ENCODE assay signal across 8 mouse cellular contexts in the genomic region with DNA sequence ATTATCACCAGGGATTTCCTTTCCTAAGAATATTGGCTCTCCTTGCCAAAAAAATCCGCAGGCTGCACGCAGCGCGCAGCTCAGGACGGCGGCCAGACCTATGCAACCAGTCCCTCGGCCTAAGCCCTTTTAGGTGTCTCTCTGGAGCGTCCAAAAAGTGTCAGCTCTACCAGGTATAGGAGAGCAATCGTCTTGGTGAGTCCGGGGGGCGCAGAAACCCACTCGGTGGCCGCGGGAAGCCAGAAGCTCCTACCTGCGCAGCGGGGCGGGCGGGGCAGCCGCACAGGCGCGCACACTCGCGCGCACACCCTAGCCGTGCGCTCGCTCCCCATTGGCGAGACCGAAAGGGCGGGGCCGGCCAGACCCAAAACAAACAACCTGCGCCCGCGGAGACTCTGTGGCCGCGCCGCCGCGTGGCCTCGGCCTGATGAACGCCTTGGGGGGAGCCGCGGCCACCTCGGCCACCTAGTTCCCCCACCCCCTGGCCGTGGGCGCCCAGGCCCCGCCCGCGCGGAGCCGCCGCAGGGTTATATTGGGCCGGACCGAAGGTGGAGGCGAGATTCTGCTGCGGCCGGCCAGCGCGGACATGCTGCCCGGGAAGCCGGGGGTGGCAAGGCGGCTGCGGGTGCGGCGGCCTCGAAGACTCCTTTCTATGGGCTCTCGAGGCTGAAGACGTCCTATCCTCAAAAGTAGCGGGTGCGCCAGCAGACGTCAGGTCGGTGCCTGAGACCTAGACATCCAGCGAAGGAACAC. TPM values are rescaled to one million over a fixed set of nuclear protein-coding genes. Genes with fewer than 3 reads are reported as not detected.
A peak's percentile ranks its signal among the peaks of the same experiment; 100 is the strongest.
DNase-seq lines count a peak whose midpoint lies in the region; ATAC-seq and TF ChIP-seq lines count a peak whose summit lies in the region.

No protein-coding gene starts in this region.

- H3K27ac ChIP-seq in liver, embryonic 14.5 days = no peak overlapping the region

- no peaks in the 10 kb centered on the region; the same call in 1 of the 2 replicates for H3K4me1 ChIP-seq in erythroblast, embryonic 14.5 days (ENCODE audit: control insufficient read depth)
- H3K4me1 ChIP-seq in liver, embryonic 14.5 days (replicated peaks; ENCODE audit: control insufficient read depth in 2 of 2, insufficient read depth in 2 of 2, low read length in 1 of 2) = no peaks in the 10 kb centered on the region; a peak in 1 of 4 replicates

- peaks cover 67% of the 10 kb centered on the region for H3K27me3 ChIP-seq in erythroblast, embryonic 14.5 days (ENCODE audit: control insufficient read depth)
- H3K27me3 ChIP-seq in liver, embryonic 14.5 days (ENCODE audit: control insufficient read depth, insufficient read depth, low read length) = peaks cover 54% of the 10 kb centered on the region

- under 1% methylated on average over 71 of the region's 73 CpGs for WGBS in liver, embryonic 14.5 days (ENCODE audit: insufficient replicate concordance)

- H3K4me2 ChIP-seq in liver, embryonic 14.5 days (ENCODE audit: low read depth) = peak overlapping the region; percentile 64

- no peaks in the 10 kb centered on the region for H3K36me3 ChIP-seq in erythroblast, embryonic 14.5 days (ENCODE audit: control insufficient read depth)
- no peaks in the 10 kb centered on the region for H3K36me3 ChIP-seq in liver, embryonic 14.5 days (replicated peaks; ENCODE audit: control insufficient read depth, insufficient read depth, low read depth)

- TF ChIP-seq CTCF in liver, embryonic 14.5 days (IDR thresholded peaks at IDR 0.05; ENCODE audit: low read depth) = no peak

- H3K9me3 ChIP-seq in erythroblast, embryonic 14.5 days (ENCODE audit: control insufficient read depth, low read length) = no peaks in the 10 kb centered on the region; the same call in 1 of the 2 replicates
- no peaks in the 10 kb centered on the region for H3K9me3 ChIP-seq in liver, embryonic 14.5 days (ENCODE audit: control insufficient read depth, low read length)

- peak overlapping the region; percentile 53 for H3K4me3 ChIP-seq in erythroblast, embryonic 14.5 days (replicated peaks)
- H3K4me3 ChIP-seq in liver, embryonic 14.5 days (ENCODE audit: insufficient read depth in 1 of 2, low read depth in 2 of 2, low read length in 2 of 2) = peak overlapping the region; percentile 42 to 43

- H3K9ac ChIP-seq in liver, embryonic 14.5 days (replicated peaks) = no peak overlapping the region

- TF ChIP-seq EP300 in liver, embryonic 14.5 days (IDR thresholded peaks at IDR 0.05; ENCODE audit: low read depth) = no peak

- DNase-seq in cerebellum, adult 9-11 months = peak; percentile 11
- DNase-seq in kidney, adult 11 months = peak; percentile 88
- no peak for DNase-seq in liver, embryonic 14.5 days (ENCODE audit: low read depth in 3 of 3, low spot score in 3 of 3)
- peak; percentile 1 for DNase-seq in naive thymus-derived CD4-positive, alpha-beta T cell, adult 2 months (ENCODE audit: low read depth)
- peak; percentile 18 for DNase-seq in thymus, postnatal 14 days

- ATAC-seq in erythroblast, adult 5-6 weeks (replicated peaks; ENCODE audit: low FRiP score, poor library complexity, severe bottlenecking) = no peak
- peak; percentile 33 for ATAC-seq in granulocyte monocyte progenitor cell, adult 5-6 weeks (replicated peaks; ENCODE audit: poor library complexity, severe bottlenecking)
- ATAC-seq in liver, embryonic 14.5 days (ENCODE audit: insufficient read depth) = peak; percentile 58; the same call in 1 of the 2 replicates

RNA-seq across cellular contexts. Expression of gene A530084C06Rik, which starts 1.2 kb away (rescaled TPM):
- polyA plus RNA-seq in erythroblast, embryonic 14.5 days (2012) = not detected in 2 replicates
- not detected in 2 replicates for total RNA-seq in erythroblast, adult 5-6 weeks (2015; ENCODE audit: low replicate concordance)
- total RNA-seq in erythroblast, adult 5-6 weeks (2017; ENCODE audit: low replicate concordance) = not detected in 2 replicates
- not detected in 2 replicates for total RNA-seq in granulocyte monocyte progenitor cell, adult 5-6 weeks (2014; fragmentation: Nextera tagmentation)
- 0.39 TPM in 1 of 2 replicates, not detected in the other for total RNA-seq in granulocyte monocyte progenitor cell, adult 5-6 weeks (2017)
- 0.04 and 0.06 TPM in 2 replicates for polyA plus RNA-seq in liver, embryonic 14.5 days (2012; rRNA removed)
- polyA plus RNA-seq in liver, embryonic 14.5 days (2014; fragmentation: Nextera tagmentation; extraction: Ambion mirVana) = not detected in 2 replicates

RNA-seq across cellular contexts. Expression of gene Foxq1, which starts 2.0 kb away (rescaled TPM):
- polyA plus RNA-seq in erythroblast, embryonic 14.5 days (2012) = not detected in 2 replicates
- total RNA-seq in erythroblast, adult 5-6 weeks (2015; ENCODE audit: low replicate concordance) = not detected in 2 replicates
- total RNA-seq in erythroblast, adult 5-6 weeks (2017; ENCODE audit: low replicate concordance) = not detected in 2 replicates
- total RNA-seq in granulocyte monocyte progenitor cell, adult 5-6 weeks (2014; fragmentation: Nextera tagmentation) = not detected in 2 replicates
- total RNA-seq in granulocyte monocyte progenitor cell, adult 5-6 weeks (2017) = not detected in 2 replicates
- 0.39 and 0.40 TPM in 2 replicates for polyA plus RNA-seq in liver, embryonic 14.5 days (2012; rRNA removed)
- polyA plus RNA-seq in liver, embryonic 14.5 days (2014; fragmentation: Nextera tagmentation; extraction: Ambion mirVana) = 0.50 and 0.54 TPM in 2 replicates

Comparison
In these comparisons a context has a peak if more than half of its experiments do, and no peak if none do; other contexts are left out.
1. DNase-seq: peak in cerebellum, adult 9-11 months (single experiment), kidney, adult 11 months (single experiment), naive thymus-derived CD4-positive, alpha-beta T cell, adult 2 months (single experiment) and thymus, postnatal 14 days (single experiment); none in liver, embryonic 14.5 days (0 of 3).